20 mouse cellular contexts compared by ENCODE assay signal in the genomic region with DNA sequence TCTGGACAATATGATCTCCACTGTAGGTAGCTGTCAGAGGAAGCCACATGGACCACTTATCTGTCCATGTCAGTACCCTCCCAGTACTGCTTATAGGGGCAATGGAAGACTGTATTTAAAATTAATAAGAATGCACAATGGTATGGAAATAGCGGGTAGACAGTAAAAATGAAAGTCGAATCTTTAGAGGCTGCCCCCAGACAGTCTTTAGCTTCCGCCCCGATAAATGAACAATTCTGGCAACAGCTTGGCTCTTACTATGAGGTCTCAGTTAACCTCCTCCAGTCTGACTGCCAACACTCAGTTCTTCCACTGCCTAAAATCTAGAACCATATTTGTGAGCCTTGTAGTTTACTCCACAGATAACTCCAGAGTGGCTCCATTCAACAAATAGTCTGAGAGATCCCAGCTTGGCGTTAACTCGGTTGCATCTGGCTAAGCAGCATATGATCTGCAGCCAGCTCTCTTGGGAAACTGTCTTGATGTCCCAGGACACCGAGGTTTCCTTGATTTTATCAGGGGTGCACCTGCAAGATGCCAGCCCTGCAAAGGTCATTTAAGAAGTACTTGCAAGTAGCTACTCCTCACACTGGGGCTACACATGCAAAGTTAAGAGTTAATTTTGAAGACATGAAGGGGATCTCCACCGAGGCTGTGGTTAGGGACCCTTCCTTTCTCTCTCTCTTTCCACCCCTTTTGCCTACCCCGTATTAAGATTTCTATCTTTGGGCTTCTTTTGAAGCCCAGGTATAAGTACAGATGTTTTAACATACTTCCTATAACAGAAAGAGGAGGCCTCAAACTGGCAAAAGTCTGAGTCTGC.
DNase-seq lines count a peak whose midpoint lies in the region; ATAC-seq lines count a peak whose summit lies in the region.
"Had no signal": no experiment of that assay in that cellular context is flagged by ENCODE, and none has a peak within 500 bp of the region (broad histone marks: within the 10 kb centered on the region; RNA-seq: fewer than 3 reads in every experiment).

No protein-coding gene starts in this region.

- peaks cover 11% of the 10 kb centered on the region for H3K4me1 ChIP-seq in heart, embryonic 12.5 days (replicated peaks)
- H3K4me1 ChIP-seq: forebrain, embryonic 12.5 days; kidney, embryonic 15.5 days; midbrain, embryonic 12.5 days; neural tube, embryonic 12.5 days had no signal

- no peak overlapping the region for H3K4me2 ChIP-seq in heart, embryonic 12.5 days
- H3K4me2 ChIP-seq: forebrain, embryonic 12.5 days; hindbrain, embryonic 14.5 days; kidney, embryonic 15.5 days; liver, embryonic 13.5 days; midbrain, embryonic 12.5 days; neural tube, embryonic 12.5 days had no signal

- no peaks in the 10 kb centered on the region for H3K27me3 ChIP-seq in heart, embryonic 12.5 days (replicated peaks)
- H3K27me3 ChIP-seq: forebrain, embryonic 12.5 days; kidney, embryonic 15.5 days; liver, embryonic 13.5 days; midbrain, embryonic 12.5 days; neural tube, embryonic 12.5 days had no signal

- H3K9me3 ChIP-seq in heart, embryonic 12.5 days (replicated peaks): no peaks in the 10 kb centered on the region
- H3K9me3 ChIP-seq: embryonic facial prominence, embryonic 10.5 days; forebrain, embryonic 12.5 days; kidney, embryonic 15.5 days; liver, embryonic 13.5 days; midbrain, embryonic 12.5 days; neural tube, embryonic 12.5 days had no signal

- no peak overlapping the region for H3K27ac ChIP-seq in heart, embryonic 12.5 days (ENCODE audit: poor library complexity, severe bottlenecking)
- H3K27ac ChIP-seq: embryonic facial prominence, embryonic 10.5 days; forebrain, embryonic 12.5 days; hindbrain, embryonic 14.5 days; kidney, embryonic 15.5 days; liver, embryonic 13.5 days; midbrain, embryonic 12.5 days; neural tube, embryonic 12.5 days had no signal

- H3K4me3 ChIP-seq in heart, embryonic 12.5 days: no peak overlapping the region
- H3K4me3 ChIP-seq: embryonic facial prominence, embryonic 10.5 days; forebrain, embryonic 12.5 days; kidney, embryonic 15.5 days; liver, embryonic 13.5 days; midbrain, embryonic 12.5 days; neural tube, embryonic 12.5 days had no signal

- WGBS in heart, embryonic 12.5 days: 78% methylated on average over 9 of the region's 9 CpGs

- ATAC-seq in heart, embryonic 12.5 days (ENCODE audit: insufficient number of reproducible peaks, low FRiP score): no peak
- ATAC-seq in inflammation-experienced regulatory T-cells, adult 6 months: peak; percentile 78
- ATAC-seq: intestine, postnatal 0 days had no signal

- peak; percentile 24 for DNase-seq in heart, adult 11 months
- DNase-seq in CD4-positive, CD25-positive, alpha-beta regulatory T cell, adult 2 months (ENCODE audit: low read depth, low spot score): peak; percentile 37
- peak; percentile 62 for DNase-seq in thymus, postnatal 14 days
- DNase-seq in frontal cortex, postnatal 36 days (ENCODE audit: low spot score in 2 of 2): no peak
- DNase-seq in left cerebral cortex, adult 8-10 months (ENCODE audit: low spot score in 2 of 2): no peak
- DNase-seq in testis, postnatal 10 days (ENCODE audit: low spot score): no peak
- DNase-seq: cerebellum, adult 2 months; gastrocnemius, postnatal 14 days; heart, postnatal 14 days; left cerebral cortex, postnatal 4 days; liver, embryonic 13.5 days had no signal

- no peaks in the 10 kb centered on the region for H3K36me3 ChIP-seq in heart, embryonic 12.5 days
- H3K36me3 ChIP-seq: embryonic facial prominence, embryonic 10.5 days; forebrain, embryonic 12.5 days; kidney, embryonic 15.5 days; liver, embryonic 13.5 days; midbrain, embryonic 12.5 days; neural tube, embryonic 12.5 days had no signal

- no peak overlapping the region for H3K9ac ChIP-seq in heart, embryonic 12.5 days
- H3K9ac ChIP-seq: forebrain, embryonic 12.5 days; hindbrain, embryonic 14.5 days; kidney, embryonic 15.5 days; liver, embryonic 13.5 days; midbrain, embryonic 12.5 days; neural tube, embryonic 12.5 days had no signal

Comparison
In these comparisons a context has a peak if more than half of its experiments do, and no peak if none do; other contexts are left out.
1. DNase-seq: peak in heart, adult 11 months (single experiment), CD4-positive, CD25-positive, alpha-beta regulatory T cell, adult 2 months (single experiment) and thymus, postnatal 14 days (single experiment); none in frontal cortex, postnatal 36 days (0 of 2), left cerebral cortex, adult 8-10 months (0 of 2) and testis, postnatal 10 days (single experiment).